Mouse (Mus musculus) heart, adult 2 months (tissue): ENCODE measurements around the gene Fam162b. TPM values are rescaled to one million over a fixed set of nuclear protein-coding genes. Genes with fewer than 3 reads are reported as not detected.

Source experiments
- DNase-seq, 2 experiments: peaks; one replicate each; pipeline ENCODE4 v3.0.0; 2021
- H3K27ac ChIP-seq: fragments of 200-600 bp; 2 replicates; pipeline ENCODE4 v1.8.1; 2022
- H3K27me3 ChIP-seq: fragments of 200-500 bp; 2 replicates; pipeline ENCODE4 v1.6.1; 2012; ENCODE audit warnings: mild to moderate bottlenecking, low read length, inconsistent platforms, mixed read lengths; ENCODE audit not compliant: control insufficient read depth, insufficient read depth
- H3K36me3 ChIP-seq: fragments of 200-500 bp; 2 replicates; pipeline ENCODE4 v1.6.1; 2012; ENCODE audit warnings: low read length, inconsistent platforms; ENCODE audit not compliant: control insufficient read depth, insufficient read depth
- H3K4me1 ChIP-seq: fragments of 200-500 bp; 2 replicates; pipeline ENCODE4 v1.6.1; 2011; ENCODE audit warnings: low read length; ENCODE audit not compliant: control insufficient read depth, insufficient read depth
- H3K4me3 ChIP-seq: fragments of 200-600 bp; 2 replicates; pipeline ENCODE4 v1.8.1; 2022
- H3K79me2 ChIP-seq: fragments of 200-500 bp; replicated peaks from 2 replicates; pipeline ENCODE4 v1.6.1; 2012; ENCODE audit warnings: mild to moderate bottlenecking, inconsistent platforms, low read length, moderate library complexity, mixed read lengths; ENCODE audit not compliant: control insufficient read depth, insufficient read depth
- H3K9ac ChIP-seq: fragments of 200-500 bp; 2 replicates; pipeline ENCODE4 v1.6.1; 2012; ENCODE audit warnings: low read depth, mild to moderate bottlenecking, control low read depth, inconsistent platforms, low read length, mixed read lengths
- CTCF ChIP-seq: fragments of 200-600 bp; IDR thresholded peaks from 2 replicates; pipeline ENCODE4 v1.8.1; 2022; ENCODE audit warnings: antibody characterized with exemption, mild to moderate bottlenecking, moderate library complexity
- EP300 ChIP-seq: fragments of 200-500 bp; IDR thresholded peaks from 2 replicates; pipeline ENCODE4 v1.6.1; 2011; ENCODE audit warnings: low read depth, low read length, control low read depth; ENCODE audit not compliant: insufficient read depth
- POLR2A ChIP-seq: fragments of 200-500 bp; IDR thresholded peaks from 2 replicates; pipeline ENCODE4 v1.6.1; 2011; ENCODE audit warnings: mild to moderate bottlenecking, low read depth, low read length, control low read depth; ENCODE audit not compliant: insufficient read depth
- WGBS: fragments of 180-500 bp; shearing (Covaris S2); methylation state at CpG from one replicate; pipeline ENCODE4 v1.1.7; 2018; 5-methylcytosine and 5-hydroxymethylcytosine counted together
- intact Hi-C: fragments of 180-260 bp; cut with DNase I; formaldehyde crosslinking; loops from one replicate; pipeline ENCODE4 v1.15.1; 2025
- long read RNA-seq: library from polyadenylated mRNA; stranded (forward); transcript quantifications from one replicate; pipeline ENCODE4 v2.0.0, GENCODE M21; 2021
- polyA plus RNA-seq: library from polyadenylated mRNA; depleted of rRNA; stranded (reverse); fragments of >200 nt; gene quantifications from 2 replicates; pipeline ENCODE4 v1.2.3, GENCODE M21; 2012; rRNA removed
- total RNA-seq, 2 experiments: library from RNA; stranded (reverse); gene quantifications; 2 replicates each; pipeline ENCODE4 v1.2.3; 2021

The Fam162b gene
- total RNA-seq, result not detected
- polyA plus RNA-seq, result not detected in 2 replicates
- long read RNA-seq, result 0 reads

GRCm38 (mm10) chr10:51590139-51590574 lies at the start of gene Fam162b:
Gene Fam162b, minus strand, starts transcription at chr10:51590517.
- Histone ChIP-seq H3K27me3 (peaks cover 3% of the 10 kb centered on the region; the same call in 1 of the 2 replicates), H3K4me3 (no peak within 1 kb of the TSS), H3K79me2 (no peaks in the 10 kb centered on the region), H3K36me3 (no peaks in the 10 kb centered on the region), H3K9ac (no peak within 1 kb of the TSS), H3K4me1 (no peaks in the 10 kb centered on the region), H3K27ac (no peak within 1 kb of the TSS)
- TF ChIP-seq EP300 (no peak), CTCF (no peak), POLR2A (no peak)
- no peak for DNase-seq
- intact Hi-C loops, result loop anchor here (10.0 kb wide), 1 partner anchor 795 kb away; the partner anchor contains the start of genes Gopc and Nepn
- 5% methylated on average over 19 of the region's 19 CpGs for WGBS

DNA sequence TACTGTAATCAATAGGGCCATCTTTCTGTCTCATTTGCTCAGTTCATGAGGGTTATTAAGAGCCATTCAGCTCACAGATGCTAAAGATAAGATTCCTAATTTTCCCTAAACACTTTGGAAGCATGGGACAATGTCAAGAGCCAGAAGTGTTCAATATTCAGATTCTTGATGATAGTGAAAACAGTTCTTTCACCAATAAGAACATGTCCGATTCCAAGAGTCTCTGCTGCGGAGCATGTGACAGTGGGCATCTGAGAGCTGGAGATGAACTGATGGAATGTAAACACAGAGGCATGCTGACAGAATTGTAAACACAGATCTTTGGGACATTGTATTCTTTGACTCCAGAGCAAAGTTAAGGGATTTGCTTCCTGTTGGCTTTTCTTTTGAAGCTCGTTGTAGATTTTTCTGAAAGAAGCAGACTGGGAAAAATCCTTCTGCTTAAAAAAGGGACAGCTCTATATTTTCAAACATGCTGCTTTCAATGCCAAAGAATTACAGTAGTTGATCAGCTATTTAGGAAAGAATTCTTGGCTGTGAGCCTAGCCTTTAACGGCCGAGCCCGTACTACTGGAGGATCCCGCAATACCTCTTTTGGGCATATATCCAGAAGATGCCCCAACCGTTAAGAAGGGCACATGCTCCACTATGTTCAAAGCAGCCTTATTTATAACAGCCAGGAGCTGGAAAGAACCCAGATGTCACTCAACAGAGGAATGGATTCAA lies 41.3 kb upstream of the Fam162b start, which contains the start of gene Gprc6a:
Gene Gprc6a (minus strand): TSS at position 51 of the 726 bp plus-strand sequence.
- H3K79me2 ChIP-seq, result no peaks in the 10 kb centered on the region
- no peak within 1 kb of the TSS for H3K9ac ChIP-seq
- no peak within 1 kb of the TSS for H3K4me3 ChIP-seq
- no peaks in the 10 kb centered on the region for H3K36me3 ChIP-seq
- intact Hi-C loops, result no loop called here
- WGBS, result 40% methylated on average over 8 of the region's 8 CpGs
- no peak for DNase-seq
- no peak for TF ChIP-seq EP300
- no peak for TF ChIP-seq POLR2A
- H3K27me3 ChIP-seq, result no peaks in the 10 kb centered on the region
- H3K27ac ChIP-seq, result no peak within 1 kb of the TSS
- no peaks in the 10 kb centered on the region for H3K4me1 ChIP-seq

- Histone ChIP-seq H3K4me1 (no peaks in the 10 kb centered on the region), H3K79me2 (no peaks in the 10 kb centered on the region), H3K36me3 (no peaks in the 10 kb centered on the region), H3K4me3 (no peak overlapping the region), H3K27ac (no peak overlapping the region), H3K9ac (no peak overlapping the region), H3K27me3 (no peaks in the 10 kb centered on the region)
- intact Hi-C loops, result no loop called here
- TF ChIP-seq CTCF (no peak), EP300 (no peak), POLR2A (no peak)
- no peak for DNase-seq
- WGBS, result 78% methylated on average over 3 of the region's 3 CpGs
Observed at GRCm38 (mm10) chr10:51621193-51621592, 30.9 kb upstream of the Fam162b start.

DNA sequence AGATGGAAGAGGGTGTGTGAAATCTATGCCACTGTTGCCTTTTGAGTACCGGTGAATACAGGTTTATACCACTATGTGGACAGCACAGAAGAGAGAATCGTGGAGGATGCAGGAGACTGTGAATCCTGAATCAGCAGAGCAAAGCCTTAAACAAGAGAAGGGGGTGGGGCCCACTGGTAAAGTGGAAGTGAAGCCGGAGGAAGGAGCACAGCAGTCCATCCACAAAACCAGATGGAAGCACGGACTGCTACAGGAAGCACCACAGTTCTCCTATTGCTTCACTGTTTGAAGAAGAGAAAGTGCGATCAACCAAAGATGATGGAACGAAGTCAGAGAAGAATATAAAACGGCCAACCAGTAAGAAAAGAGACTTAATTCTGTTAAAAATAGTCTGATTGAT lies 29.8 kb upstream of the Fam162b start:
- intact Hi-C loops, result no loop called here

DNA sequence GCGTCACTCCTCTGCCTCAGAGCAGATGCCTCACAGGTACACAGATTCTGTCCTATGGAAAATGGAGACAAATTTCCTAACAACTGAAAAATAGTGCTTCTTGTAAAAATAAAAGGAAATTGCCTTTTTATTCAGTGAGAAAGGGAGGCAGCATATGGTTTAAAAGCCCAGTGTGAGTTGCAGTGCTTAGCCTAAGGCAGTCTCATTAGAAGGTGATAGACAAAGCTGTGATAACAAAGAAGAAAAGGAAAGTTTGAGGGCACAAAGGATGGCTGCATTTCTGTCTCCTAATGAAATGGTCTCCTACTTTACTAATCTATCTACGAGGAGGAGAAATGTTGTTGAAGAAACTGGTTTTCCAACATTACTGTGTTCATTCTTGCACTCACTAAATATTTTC lies 28.2 kb upstream of the Fam162b start:
- Histone ChIP-seq H3K79me2 (no peaks in the 10 kb centered on the region), H3K36me3 (no peaks in the 10 kb centered on the region), H3K27me3 (no peaks in the 10 kb centered on the region), H3K27ac (no peak overlapping the region), H3K9ac (no peak overlapping the region), H3K4me3 (no peak overlapping the region), H3K4me1 (no peaks in the 10 kb centered on the region)
- TF ChIP-seq CTCF, result no peak
- no peak for TF ChIP-seq POLR2A
- TF ChIP-seq EP300, result no peak
- 69% methylated on average over 2 of the region's 2 CpGs for WGBS
- DNase-seq, result no peak
- intact Hi-C loops, result no loop called here

More for the DNA sequence above, 29.8 kb upstream of the Fam162b start:
- DNase-seq, result no peak
- Histone ChIP-seq H3K79me2 (no peaks in the 10 kb centered on the region), H3K9ac (no peak overlapping the region), H3K27me3 (no peaks in the 10 kb centered on the region), H3K4me3 (no peak overlapping the region), H3K4me1 (no peaks in the 10 kb centered on the region), H3K27ac (no peak overlapping the region), H3K36me3 (no peaks in the 10 kb centered on the region)
- 61% methylated on average over 7 of the region's 7 CpGs for WGBS
- TF ChIP-seq CTCF (no peak), POLR2A (no peak), EP300 (no peak)
